14 mouse cellular contexts compared by ENCODE assay signal in the genomic region with DNA sequence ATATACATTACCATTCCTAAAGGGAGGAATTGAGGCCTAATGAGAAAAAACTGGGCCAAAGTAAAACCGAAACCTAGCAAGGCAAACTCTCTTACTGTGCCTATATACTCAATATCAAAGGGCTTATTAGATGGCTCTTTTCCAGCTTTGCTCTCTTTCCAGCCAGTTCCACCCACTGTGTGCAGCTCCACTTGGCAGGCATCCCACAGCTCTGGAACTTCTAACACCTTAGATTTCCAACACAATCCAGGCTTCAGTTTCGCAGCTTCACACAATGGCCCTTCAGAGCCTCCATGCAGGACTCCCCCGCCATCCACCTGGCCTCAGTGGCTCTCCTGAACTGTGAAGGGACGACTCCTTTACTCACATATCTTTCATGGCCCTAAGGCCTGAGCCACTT. TPM values are rescaled to one million over a fixed set of nuclear protein-coding genes. Genes with fewer than 3 reads are reported as not detected.
DNase-seq lines count a peak whose midpoint lies in the region; ATAC-seq and TF ChIP-seq lines count a peak whose summit lies in the region.
"Had no signal": no experiment of that assay in that cellular context is flagged by ENCODE, and none has a peak within 500 bp of the region (broad histone marks: within the 10 kb centered on the region; RNA-seq: fewer than 3 reads in every experiment).

No protein-coding gene starts in this region.

- TF ChIP-seq POLR2A in cerebellum, adult 2 months (IDR thresholded peaks at IDR 0.05; ENCODE audit: borderline replicate concordance, insufficient read depth, low read length) = no peak

- peak; percentile 50 to 60 for DNase-seq in cerebellum, adult 2 months
- DNase-seq in left cerebral cortex, adult 18-20 months (ENCODE audit: low spot score in 2 of 2) = peak; percentile 22 to 36
- no peak for DNase-seq in left cerebral cortex, adult 8-10 months (ENCODE audit: low spot score in 2 of 2)
- DNase-seq in testis, postnatal 10 days (ENCODE audit: low spot score) = peak; percentile 55
- no peak for DNase-seq in testis, postnatal 14 days (ENCODE audit: low spot score)
- DNase-seq in stomach, postnatal 0 days (ENCODE audit: low spot score) = peak; percentile 63
- no peak for DNase-seq in kidney, postnatal 4 days
- DNase-seq: adrenal gland, postnatal 25 days; gastrocnemius, adult 2 months; kidney, adult 8-10 months; thymus, postnatal 25 days had no signal

- TF ChIP-seq EP300 in stomach, postnatal 0 days (optimal IDR thresholded peaks at IDR 0.05) = no peak

- no peak for TF ChIP-seq CTCF in cerebellum, adult 2 months (IDR thresholded peaks at IDR 0.05; ENCODE audit: borderline replicate concordance, insufficient read depth, low read depth, low read length)
- no peak for TF ChIP-seq CTCF in stomach, postnatal 0 days (IDR thresholded peaks at IDR 0.05; ENCODE audit: low read depth)

- no peak overlapping the region for H3K4me3 ChIP-seq in cerebellum, adult 2 months (replicated peaks; ENCODE audit: insufficient read depth, low read depth, low read length)
- no peak overlapping the region for H3K4me3 ChIP-seq in stomach, postnatal 0 days (ENCODE audit: low read depth, low read length)
- H3K4me3 ChIP-seq: erythroblast, embryonic 14.5 days; gastrocnemius, adult 2 months had no signal

- H3K4me1 ChIP-seq in cerebellum, adult 2 months (ENCODE audit: control insufficient read depth, insufficient read depth, low read length) = peaks cover 20% of the 10 kb centered on the region
- peaks cover 3% of the 10 kb centered on the region; the same call in 1 of the 2 replicates for H3K4me1 ChIP-seq in stomach, postnatal 0 days (replicated peaks; ENCODE audit: control insufficient read depth, insufficient read depth)

- H3K27me3 ChIP-seq in cerebellum, adult 2 months (ENCODE audit: control insufficient read depth, insufficient read depth, low read length) = no peaks in the 10 kb centered on the region
- no peaks in the 10 kb centered on the region for H3K27me3 ChIP-seq in stomach, postnatal 0 days (ENCODE audit: control insufficient read depth, insufficient read depth, low read length)

- ATAC-seq in cerebellum, adult (ENCODE audit: insufficient number of reproducible peaks, low FRiP score, low TSS enrichment) = no peak
- ATAC-seq in stomach, postnatal 0 days (ENCODE audit: low FRiP score, low TSS enrichment) = no peak

- 36% methylated on average over 4 of the region's 4 CpGs for WGBS in cerebellum, adult 2 months
- 44% methylated on average over 4 of the region's 4 CpGs for WGBS in stomach, postnatal 0 days

- H3K4me2 ChIP-seq in stomach, postnatal 0 days (replicated peaks; ENCODE audit: low read depth) = no peak overlapping the region

- no peaks in the 10 kb centered on the region for H3K9me3 ChIP-seq in stomach, postnatal 0 days (ENCODE audit: control insufficient read depth, low read length)

- no peaks in the 10 kb centered on the region for H3K36me3 ChIP-seq in stomach, postnatal 0 days (ENCODE audit: control insufficient read depth, insufficient read depth, low read length)

- H3K9ac ChIP-seq in stomach, postnatal 0 days (ENCODE audit: low read length) = no peak overlapping the region

- H3K27ac ChIP-seq in cerebellum, adult 2 months (ENCODE audit: insufficient read depth, low read length) = no peak overlapping the region
- H3K27ac ChIP-seq in stomach, postnatal 0 days (replicated peaks) = no peak overlapping the region
- H3K27ac ChIP-seq: gastrocnemius, adult 2 months; macrophage had no signal

RNA-seq across cellular contexts. Expression of a gene that starts 5.0 kb away (rescaled TPM):
- polyA plus RNA-seq in cerebellum, adult 2 months (2012; rRNA removed) = 35.8 and 37.9 TPM in 2 replicates
- total RNA-seq in left cerebral cortex, adult 18-20 months (2021) = 10 to 100 TPM; 60.4 to 72.2 TPM
- 10 to 100 TPM; 66.8 to 72.6 (median 69.2) TPM for total RNA-seq in left cerebral cortex, adult 8-10 months (2022)
- polyA plus RNA-seq in stomach, postnatal 0 days (2015; fragmentation: Nextera tagmentation; extraction: Ambion mirVana) = 20.8 and 22.6 TPM in 2 replicates

RNA-seq across cellular contexts. Expression of a gene that starts 17.3 kb away (rescaled TPM):
- polyA plus RNA-seq in cerebellum, adult 2 months (2012; rRNA removed) = 94.8 and 96.7 TPM in 2 replicates
- total RNA-seq in left cerebral cortex, adult 18-20 months (2021) = 100 to 1,000 TPM; 198 to 218 TPM
- 100 to 1,000 TPM; 188 to 206 (median 202) TPM for total RNA-seq in left cerebral cortex, adult 8-10 months (2022)
- polyA plus RNA-seq in stomach, postnatal 0 days (2015; fragmentation: Nextera tagmentation; extraction: Ambion mirVana) = 30.8 and 33.0 TPM in 2 replicates

Comparison
In these comparisons a context has a peak if more than half of its experiments do, and no peak if none do; other contexts are left out.
1. DNase-seq: peak in cerebellum, adult 2 months (2 of 2), left cerebral cortex, adult 18-20 months (2 of 2), testis, postnatal 10 days (single experiment) and stomach, postnatal 0 days (single experiment); none in left cerebral cortex, adult 8-10 months (0 of 2), testis, postnatal 14 days (single experiment) and kidney, postnatal 4 days (0 of 2).